In genomic region chr11:62076345-62077156, GRCm38 (mm10) we compare ENCODE assay signal across 8 mouse cellular contexts.
DNase-seq lines count a peak whose midpoint lies in the region; ATAC-seq and TF ChIP-seq lines count a peak whose summit lies in the region.

No protein-coding gene starts in this region.

- H3K27me3 ChIP-seq in limb, embryonic 13.5 days, result no peaks in the 10 kb centered on the region
- H3K27me3 ChIP-seq in midbrain, embryonic 16.5 days (ENCODE audit: control insufficient read depth, insufficient read depth, low read depth, low read length), result no peaks in the 10 kb centered on the region
- H3K27me3 ChIP-seq in spleen, adult 2 months (ENCODE audit: control insufficient read depth, insufficient read depth, low read length), result 0 out of 2 replicates have a peak, but pooled peaks cover 2% of the 10 kb centered on the region

- ATAC-seq in limb, embryonic 13.5 days (ENCODE audit: low FRiP score, low read depth), result peak; percentile 99
- peak; percentile 99 for ATAC-seq in midbrain, embryonic 16.5 days

- no peaks in the 10 kb centered on the region for H3K9me3 ChIP-seq in limb, embryonic 13.5 days
- H3K9me3 ChIP-seq in midbrain, embryonic 16.5 days (replicated peaks; ENCODE audit: control insufficient read depth, low read length, poor library complexity, severe bottlenecking), result no peaks in the 10 kb centered on the region

- TF ChIP-seq CTCF in embryonic fibroblast, embryonic 13.5 days (IDR thresholded peaks at IDR 0.05; ENCODE audit: borderline replicate concordance, insufficient read depth, low read length), result no peak
- no peak for TF ChIP-seq CTCF in spleen, adult 2 months (IDR thresholded peaks at IDR 0.05; ENCODE audit: extremely low read depth, insufficient read depth, insufficient read length, insufficient replicate concordance)

- DNase-seq in A20 (ENCODE audit: low read depth, low spot score), result peak; percentile 89
- peak; percentile 97 for DNase-seq in brain, adult 2 months (ENCODE audit: low read depth, low spot score)
- DNase-seq in heart, adult 8-10 months (ENCODE audit: low spot score), result peak; percentile 97
- DNase-seq in kidney, adult 9 months, result peak; percentile 100
- peak; percentile 49 to 81 for DNase-seq in spleen, adult 2 months (ENCODE audit: low read depth in 1 of 2, low spot score in 2 of 2)

- peak overlapping the region; percentile 86 for H3K4me3 ChIP-seq in embryonic fibroblast, embryonic 13.5 days (ENCODE audit: insufficient read depth, low read length)
- H3K4me3 ChIP-seq in limb, embryonic 13.5 days, result peak overlapping the region; percentile 77
- H3K4me3 ChIP-seq in midbrain, embryonic 16.5 days (ENCODE audit: low read depth, low read length), result peak overlapping the region; percentile 79
- peak overlapping the region; percentile 61 for H3K4me3 ChIP-seq in spleen, adult 2 months (ENCODE audit: extremely low read depth, insufficient read depth, insufficient read length)

- H3K27ac ChIP-seq in embryonic fibroblast, embryonic 13.5 days (ENCODE audit: insufficient read depth, low read length), result peak overlapping the region; percentile 81
- peak overlapping the region; percentile 87 for H3K27ac ChIP-seq in limb, embryonic 13.5 days
- H3K27ac ChIP-seq in midbrain, embryonic 16.5 days (ENCODE audit: low read length), result peak overlapping the region; percentile 87
- no peak overlapping the region for H3K27ac ChIP-seq in spleen, adult 2 months (ENCODE audit: insufficient read depth, low read length)

- WGBS in limb, embryonic 13.5 days, result 5% methylated on average over 42 of the region's 42 CpGs
- 3% methylated on average over 35 of the region's 42 CpGs for WGBS in midbrain, embryonic 16.5 days
- 11% methylated on average over 40 of the region's 42 CpGs for WGBS in spleen, adult 2 months

- TF ChIP-seq POLR2A in embryonic fibroblast, embryonic 13.5 days (IDR thresholded peaks at IDR 0.05; ENCODE audit: low read depth, low read length), result peak; percentile 84
- TF ChIP-seq POLR2A in spleen, adult 2 months (IDR thresholded peaks at IDR 0.05; ENCODE audit: low read depth, low read length), result no peak

- H3K4me2 ChIP-seq in limb, embryonic 13.5 days (replicated peaks), result peak overlapping the region; percentile 74
- peak overlapping the region; percentile 57 for H3K4me2 ChIP-seq in midbrain, embryonic 16.5 days (ENCODE audit: low read length)

- H3K4me1 ChIP-seq in embryonic fibroblast, embryonic 13.5 days (ENCODE audit: control insufficient read depth, insufficient read depth, low read length), result peaks cover 6% of the 10 kb centered on the region
- peaks cover 14% of the 10 kb centered on the region; the same call in 1 of the 2 replicates for H3K4me1 ChIP-seq in limb, embryonic 13.5 days
- H3K4me1 ChIP-seq in midbrain, embryonic 16.5 days (ENCODE audit: control insufficient read depth, insufficient read depth, low read length), result peaks cover 6% of the 10 kb centered on the region
- no peaks in the 10 kb centered on the region; the same call in none of the 2 replicates for H3K4me1 ChIP-seq in spleen, adult 2 months (ENCODE audit: control insufficient read depth, insufficient read depth, insufficient read length)

- no peaks in the 10 kb centered on the region for H3K36me3 ChIP-seq in limb, embryonic 13.5 days
- no peaks in the 10 kb centered on the region for H3K36me3 ChIP-seq in midbrain, embryonic 16.5 days (ENCODE audit: control insufficient read depth, insufficient read depth, low read length)
- H3K36me3 ChIP-seq in spleen, adult 2 months (ENCODE audit: control insufficient read depth, insufficient read depth, low read length), result no peaks in the 10 kb centered on the region

- H3K9ac ChIP-seq in limb, embryonic 13.5 days, result peak overlapping the region; percentile 88
- peak overlapping the region; percentile 86 for H3K9ac ChIP-seq in midbrain, embryonic 16.5 days (ENCODE audit: low read depth, low read length)
